Mouse (Mus musculus): ENCODE measurements around the gene Tbxas1.

GRCm38 (mm10) chr6:38834727-38835126 lies 40.5 kb upstream of the Tbxas1 start:
- TF ChIP-seq KAT2A (IDR thresholded peaks at IDR 0.05; ENCODE audit: insufficient replicate concordance, low read length) (no peak), RCOR1 (conservative IDR thresholded peaks at IDR 0.05; ENCODE audit: low read depth, low read length) (no peak), CTCF (conservative IDR thresholded peaks at IDR 0.05 in 1 of 2, IDR thresholded peaks at IDR 0.05 in 1 of 2; ENCODE audit: low read depth in 2 of 2, low read length in 2 of 2) (no peak), UBTF (IDR thresholded peaks at IDR 0.05; ENCODE audit: low read depth, low read length) (no peak)

All from CH12.LX (cell line).